Mouse (Mus musculus) small intestine, adult 2 months (tissue): ENCODE measurements at regions not wholly inside any gene's neighbourhood (a gene's known extent, or its start where the extent isn't known, plus 50 kb on each side); places are given as distances from the start of the nearest gene placed in this dataset.

Experiments used
- CTCF ChIP-seq: fragments of 200-500 bp; IDR thresholded peaks from 2 replicates; pipeline ENCODE4 v1.5.1; 2012; ENCODE audit warnings: low read depth, mild to moderate bottlenecking, control low read depth, inconsistent platforms, low read length, moderate library complexity, mixed read lengths; ENCODE audit not compliant: insufficient replicate concordance, insufficient read length; ENCODE audit errors: extremely low read depth
- POLR2A ChIP-seq: fragments of 200-500 bp; IDR thresholded peaks from 2 replicates; pipeline ENCODE4 v1.6.1; 2012; ENCODE audit warnings: low read depth, mild to moderate bottlenecking, control low read depth, inconsistent platforms, low read length, moderate library complexity

- TF ChIP-seq CTCF = no peak
- no peak for TF ChIP-seq POLR2A
These were observed 164.6 kb upstream of the Klf14 start for GRCm38 (mm10) chr6:31123342-31123990.
